Mouse (Mus musculus) small intestine, adult 2 months (tissue): ENCODE measurements around the gene Cnih3.

Experiments used
- CTCF ChIP-seq: fragments of 200-500 bp; IDR thresholded peaks from 2 replicates; pipeline ENCODE4 v1.5.1; 2012; ENCODE audit warnings: low read depth, mild to moderate bottlenecking, control low read depth, inconsistent platforms, low read length, moderate library complexity, mixed read lengths; ENCODE audit not compliant: insufficient replicate concordance, insufficient read length; ENCODE audit errors: extremely low read depth
- POLR2A ChIP-seq: fragments of 200-500 bp; IDR thresholded peaks from 2 replicates; pipeline ENCODE4 v1.6.1; 2012; ENCODE audit warnings: low read depth, mild to moderate bottlenecking, control low read depth, inconsistent platforms, low read length, moderate library complexity

DNA sequence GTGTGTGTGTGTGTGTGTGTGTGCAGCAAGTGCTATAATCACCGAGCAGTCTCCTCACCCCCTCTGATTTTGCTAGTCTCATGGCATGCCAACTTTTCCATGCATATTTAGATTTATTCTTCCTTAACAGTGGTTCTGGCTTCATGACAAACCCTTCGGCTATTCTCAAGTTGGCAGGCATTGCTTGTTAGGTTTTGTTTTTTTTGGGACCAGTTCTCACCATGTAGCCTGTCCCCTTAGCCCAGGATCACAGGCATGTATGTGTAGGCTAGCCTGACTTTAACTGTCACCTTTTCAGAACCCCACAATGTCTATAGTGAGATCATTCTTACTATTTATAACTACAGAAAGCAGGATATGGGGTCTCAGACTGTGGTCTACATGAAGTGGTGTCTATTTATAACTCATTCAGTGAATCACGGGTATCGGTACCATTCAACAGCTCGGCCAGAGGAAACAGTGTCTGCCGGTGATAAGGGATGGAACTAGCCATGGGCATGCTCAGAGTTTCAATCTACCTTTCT lies 94.2 kb downstream of the Cnih3 start:
- TF ChIP-seq CTCF (no peak), POLR2A (no peak)
